Mouse (Mus musculus) layer of hippocampus, adult 2 months (tissue): ENCODE results near the gene Ogdh. TPM values are rescaled to one million over a fixed set of nuclear protein-coding genes. Genes with fewer than 3 reads are reported as not detected.
A peak's percentile ranks its signal among the peaks of the same experiment; 100 is the strongest.

Experiments
- DNase-seq, 2 experiments: peaks; one replicate each; pipeline ENCODE4 v3.0.0; 2022; ENCODE audit warnings: low spot score in 2 of 2
- H3K27ac ChIP-seq: fragments of 200-600 bp; 2 replicates; pipeline ENCODE4 v1.8.1; 2022
- H3K4me3 ChIP-seq: fragments of 200-600 bp; 2 replicates; pipeline ENCODE4 v1.8.1; 2022; ENCODE audit warnings: mild to moderate bottlenecking
- CTCF ChIP-seq: fragments of 200-600 bp; conservative IDR thresholded peaks from 2 replicates; pipeline ENCODE4 v1.8.1; 2022; ENCODE audit warnings: antibody characterized with exemption, mild to moderate bottlenecking, moderate library complexity
- total RNA-seq, 2 experiments: library from RNA; stranded (reverse); gene quantifications; 2 replicates each; pipeline ENCODE4 v1.2.3; 2021

Gene Ogdh
- total RNA-seq, 2 experiments from 2014 or later = 214 to 221 TPM

DNA sequence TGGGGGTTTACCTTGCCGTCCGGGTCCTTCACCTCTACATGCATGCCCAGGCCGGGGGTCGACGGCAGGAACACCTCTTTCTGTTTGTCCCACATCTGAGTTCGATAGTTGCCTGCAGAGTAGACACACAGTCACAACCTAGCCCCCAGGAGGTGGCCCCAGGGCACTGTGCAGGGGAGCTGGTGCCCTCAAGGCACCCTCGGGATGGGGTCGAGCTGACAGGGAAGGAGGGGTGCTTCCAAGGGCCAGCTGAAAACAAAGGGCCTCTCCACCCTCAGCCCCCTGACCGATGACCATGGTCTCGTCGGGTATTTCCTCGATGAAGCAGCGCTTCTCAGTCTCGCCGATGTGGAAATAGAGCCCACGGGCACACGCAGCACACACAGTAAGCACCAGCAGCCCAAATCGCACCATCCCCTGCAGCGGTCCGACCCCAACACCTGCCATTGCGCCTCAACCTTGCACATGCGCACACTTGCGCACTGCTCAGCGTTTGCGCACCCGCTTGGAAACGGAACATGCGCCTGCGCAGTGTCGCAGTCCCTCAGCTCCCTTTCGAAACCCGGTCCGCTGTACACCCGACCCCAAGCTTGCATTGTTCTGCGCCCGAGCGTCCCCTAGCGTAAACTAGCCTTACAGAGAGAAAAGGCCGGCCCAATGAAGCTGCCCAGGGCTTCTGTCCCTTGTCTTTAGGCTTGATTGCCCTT is 16.9 kb upstream of the Ogdh start, which contains the start of gene Tmed4:
TSS of gene Tmed4 (minus strand) at position 484 of the 707 bp plus-strand sequence.
- Histone ChIP-seq H3K4me3 (peak within 1 kb of the TSS; percentile 94), H3K27ac (peak within 1 kb of the TSS; percentile 89)
- DNase-seq = peak; percentile 98
- TF ChIP-seq CTCF = peak; percentile 84

DNA sequence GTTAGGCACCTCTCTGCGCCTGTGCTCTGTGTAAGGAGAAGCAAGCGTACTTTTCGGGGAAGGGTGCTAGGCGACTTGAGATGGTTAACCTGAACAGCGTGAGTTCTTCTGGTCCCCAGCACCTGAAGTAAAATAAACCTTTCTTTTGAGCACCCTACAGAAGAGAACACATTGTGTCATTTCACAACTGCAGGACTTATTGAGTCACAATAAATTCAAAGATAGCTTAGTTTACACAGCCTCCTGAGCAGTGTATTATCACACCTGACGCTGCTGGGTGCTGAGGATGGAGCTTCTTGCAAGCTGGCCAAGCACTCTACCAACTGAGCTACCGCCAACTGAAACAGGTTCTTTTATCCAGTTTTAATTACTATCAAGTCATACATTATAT is 16.3 kb upstream of the Ogdh start:
- no peak for DNase-seq
- H3K4me3 ChIP-seq = peak overlapping the region; percentile 94
- TF ChIP-seq CTCF = no peak; the same call in 1 of the 2 replicates

DNA sequence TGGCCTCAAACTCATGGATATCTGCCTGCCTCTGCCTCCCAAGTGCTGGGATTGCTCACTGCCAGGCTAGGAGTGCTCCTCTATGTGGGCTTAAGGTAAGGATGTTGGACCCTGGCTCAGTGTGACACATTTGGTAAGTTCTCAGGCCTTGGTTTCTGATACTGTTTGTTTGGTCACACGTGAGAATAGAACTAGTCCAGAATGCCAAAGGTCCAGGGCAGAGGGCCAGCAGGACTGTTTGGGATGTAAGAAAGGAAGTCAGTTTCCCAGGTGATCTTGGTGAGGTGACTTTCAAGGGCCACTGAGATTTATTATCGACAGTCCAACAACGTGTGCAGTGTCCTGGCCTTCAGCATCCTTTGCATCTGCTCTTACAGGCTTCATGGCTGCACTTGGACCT is 15.0 kb upstream of the Ogdh start:
- TF ChIP-seq CTCF = no peak
- Histone ChIP-seq H3K4me3 (no peak overlapping the region), H3K27ac (no peak overlapping the region)
- DNase-seq = no peak

More for the DNA sequence above, 16.3 kb upstream of the Ogdh start:
- H3K27ac ChIP-seq = peak overlapping the region; percentile 89

DNA sequence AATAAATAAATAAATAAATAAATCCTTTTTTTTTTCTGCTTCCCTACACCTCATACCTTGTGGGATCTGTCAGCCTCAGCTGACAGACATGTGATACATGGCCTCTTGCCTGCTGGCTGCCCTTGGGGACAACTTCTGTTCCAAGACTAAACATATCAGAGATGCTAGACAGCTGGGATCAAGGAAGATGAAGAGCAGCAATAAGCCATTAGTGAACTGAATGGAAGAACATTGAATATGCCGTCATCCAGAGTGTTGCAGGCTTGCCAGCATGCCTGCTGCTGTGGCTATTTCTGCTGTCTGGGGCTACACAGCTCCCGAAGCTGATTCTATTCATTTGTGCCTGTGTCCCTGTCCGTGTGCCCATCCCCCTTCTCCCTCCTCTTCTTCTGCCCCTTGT is 8.5 kb upstream of the Ogdh start:
- Histone ChIP-seq H3K27ac (no peak overlapping the region), H3K4me3 (no peak overlapping the region)
- no peak for DNase-seq
- no peak for TF ChIP-seq CTCF

DNA sequence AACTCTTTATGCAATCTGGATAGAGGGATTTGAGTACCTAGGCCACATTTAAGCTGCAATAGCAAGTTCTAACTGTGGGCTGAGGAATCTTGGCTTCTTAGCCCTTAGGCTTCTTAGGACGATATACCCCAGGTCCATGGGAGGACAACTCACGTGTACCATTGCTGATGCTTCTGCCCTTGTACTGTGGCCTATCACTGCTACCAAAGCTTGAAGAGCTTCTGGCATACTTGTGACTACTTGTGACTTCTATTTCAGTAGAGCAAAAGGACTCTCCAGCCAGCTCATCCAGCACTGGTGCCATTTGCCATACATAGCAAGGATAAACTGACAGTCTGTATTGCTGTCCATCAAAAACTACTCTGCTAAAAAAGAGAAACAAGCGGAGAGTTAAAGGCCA is 1.3 kb upstream of the Ogdh start:
- Histone ChIP-seq H3K4me3 (no peak overlapping the region), H3K27ac (no peak overlapping the region)
- DNase-seq = no peak
- TF ChIP-seq CTCF = no peak

DNA sequence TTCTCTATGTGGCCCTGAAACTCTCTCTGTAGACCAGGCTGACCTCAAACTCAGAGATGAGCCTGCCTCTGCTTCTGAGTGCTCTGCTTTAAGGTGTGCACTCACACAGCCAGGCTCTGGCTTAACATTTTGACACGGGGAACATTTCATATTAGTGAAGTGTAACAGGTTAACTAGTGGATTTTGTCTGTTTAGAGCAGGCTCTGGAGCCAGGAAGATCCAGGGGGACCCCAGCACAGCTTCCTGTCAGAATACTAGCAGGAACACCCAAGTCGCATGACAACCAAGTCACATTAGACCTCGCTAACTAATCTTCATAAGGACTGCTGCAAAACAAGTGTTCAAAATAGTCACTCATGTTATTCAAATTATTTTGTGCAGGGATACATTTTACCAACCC is 550 bp upstream of the Ogdh start:
- no peak for DNase-seq
- TF ChIP-seq CTCF = no peak
- Histone ChIP-seq H3K27ac (peak overlapping the region; percentile 97), H3K4me3 (peak overlapping the region; percentile 85)

DNA sequence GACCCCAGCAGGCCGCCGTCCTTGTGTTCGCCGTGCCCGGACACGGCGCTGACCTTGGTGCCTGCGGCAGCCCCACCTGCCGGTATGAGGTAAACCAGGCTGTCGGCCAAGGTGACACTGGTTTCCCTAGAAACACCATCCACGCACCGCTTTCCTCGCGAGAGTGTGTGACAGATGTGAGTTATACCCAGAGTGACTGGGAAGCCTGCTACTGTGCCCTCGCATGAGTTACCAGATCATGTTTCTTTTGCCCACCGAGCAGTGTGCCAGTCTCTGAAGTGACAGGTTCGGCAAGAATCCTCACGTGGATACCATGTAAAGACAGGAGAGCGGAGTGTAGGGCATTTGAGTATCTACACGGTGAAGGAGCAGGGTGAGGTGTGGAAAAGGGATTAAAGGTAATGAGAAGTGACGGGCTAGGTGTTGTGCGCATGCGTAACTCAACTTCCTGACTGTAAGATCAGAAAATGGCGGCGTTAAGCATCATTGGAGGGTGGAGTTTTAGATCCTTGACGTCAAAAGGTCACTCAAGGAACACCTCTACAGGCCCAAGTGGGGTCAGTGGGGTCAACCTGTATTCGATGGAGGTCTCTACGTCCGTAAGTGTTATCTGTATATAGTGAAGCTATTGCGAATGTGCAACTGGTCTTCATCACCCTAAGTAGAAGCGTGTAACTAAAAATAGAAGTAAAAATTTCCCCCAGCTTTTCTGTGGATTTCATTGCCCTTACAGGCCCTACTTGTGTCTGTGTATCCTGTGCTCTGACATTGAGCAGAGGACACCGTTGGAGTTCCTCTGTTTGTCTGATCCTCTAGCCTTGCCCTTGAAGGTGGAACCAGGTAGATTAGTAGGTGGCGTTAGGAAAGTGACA is 919 bp downstream of the Ogdh start:
- DNase-seq = peak; percentile 59 to 62
- Histone ChIP-seq H3K27ac (peak overlapping the region; percentile 97), H3K4me3 (peak overlapping the region; percentile 85)
- peak; percentile 51 for TF ChIP-seq CTCF

DNA sequence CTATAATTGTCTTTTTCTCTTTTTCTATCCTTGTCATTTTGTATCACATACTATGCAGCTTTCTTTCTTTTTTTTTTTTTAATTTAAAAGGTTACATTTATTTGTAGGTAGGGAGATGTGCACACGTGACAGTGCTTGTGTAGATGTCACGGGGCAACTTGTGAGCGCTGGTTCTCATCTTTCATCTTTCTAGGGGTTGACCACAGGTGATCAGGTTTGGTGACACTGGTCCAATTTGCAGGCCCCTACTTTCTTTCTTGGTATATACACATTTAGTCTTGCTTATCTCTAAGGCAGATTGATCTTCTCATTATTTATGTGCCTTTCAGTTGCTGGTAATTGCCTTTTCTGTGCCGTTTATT is 1.5 kb downstream of the Ogdh start:
- peak overlapping the region; percentile 97 for H3K27ac ChIP-seq
- no peak for TF ChIP-seq CTCF
- no peak for DNase-seq
- H3K4me3 ChIP-seq = peak overlapping the region; percentile 85

DNA sequence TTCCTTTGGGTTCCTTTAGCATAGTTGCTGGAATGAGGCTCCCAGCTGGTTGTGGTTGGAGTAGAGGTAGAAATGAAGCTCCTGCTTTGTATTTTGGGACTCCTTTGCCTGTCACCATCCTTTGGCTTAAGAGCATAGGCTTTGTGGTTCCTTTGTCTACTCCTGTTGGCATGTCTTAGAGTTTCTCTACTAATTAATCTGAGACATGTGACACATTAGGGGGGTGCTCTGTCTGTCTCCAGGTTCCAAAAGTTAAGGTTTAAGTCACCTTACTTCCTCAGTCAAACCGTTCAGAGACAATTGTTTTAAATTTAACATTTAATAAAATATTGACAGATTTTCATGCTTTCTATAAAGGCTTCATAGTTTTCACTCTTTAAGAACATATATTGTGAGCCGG is 2.2 kb downstream of the Ogdh start:
- Histone ChIP-seq H3K4me3 (no peak overlapping the region), H3K27ac (no peak overlapping the region)
- DNase-seq = no peak
- no peak for TF ChIP-seq CTCF

DNA sequence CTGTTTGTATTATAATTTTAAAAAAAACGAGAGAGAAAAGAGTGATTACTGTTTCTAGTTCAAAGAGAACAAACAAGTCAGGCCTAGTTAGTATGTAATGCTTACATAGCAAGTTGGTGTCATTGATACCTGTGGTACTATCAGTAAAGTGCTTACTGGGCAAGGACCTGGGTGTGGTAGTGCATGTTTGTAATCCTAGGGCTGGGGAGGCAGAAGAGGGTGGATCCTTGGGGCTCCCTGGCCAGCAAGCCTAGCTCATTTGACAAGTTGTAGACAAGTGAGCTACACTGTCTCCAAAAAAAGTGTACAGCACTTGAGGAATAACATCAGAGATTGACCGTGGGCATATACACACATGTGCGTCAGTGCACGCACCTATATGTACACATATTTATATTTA is 3.2 kb downstream of the Ogdh start:
- H3K27ac ChIP-seq = no peak overlapping the region
- no peak for TF ChIP-seq CTCF
- DNase-seq = no peak
- no peak overlapping the region for H3K4me3 ChIP-seq

DNA sequence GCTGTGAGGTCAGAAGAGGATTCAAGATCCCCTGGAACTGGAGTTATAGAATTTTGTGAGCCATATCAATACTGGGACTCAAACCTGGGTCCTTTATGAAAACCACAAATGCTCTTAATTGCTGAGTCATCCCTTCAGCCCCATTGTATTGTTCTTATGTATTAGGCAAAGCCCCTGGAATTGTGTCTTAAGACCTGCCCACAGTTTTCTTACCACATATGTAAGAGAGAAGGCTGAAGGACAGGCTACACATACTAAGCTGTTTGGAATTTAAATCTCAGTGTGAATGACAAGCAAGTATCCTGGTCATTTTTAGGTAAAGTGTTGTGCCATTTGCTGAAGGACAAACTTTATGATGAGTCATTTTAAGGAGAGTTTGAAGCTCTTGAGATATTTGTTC is 4.6 kb downstream of the Ogdh start:
- TF ChIP-seq CTCF = no peak
- H3K4me3 ChIP-seq = no peak overlapping the region
- no peak for DNase-seq
- no peak overlapping the region for H3K27ac ChIP-seq

DNA sequence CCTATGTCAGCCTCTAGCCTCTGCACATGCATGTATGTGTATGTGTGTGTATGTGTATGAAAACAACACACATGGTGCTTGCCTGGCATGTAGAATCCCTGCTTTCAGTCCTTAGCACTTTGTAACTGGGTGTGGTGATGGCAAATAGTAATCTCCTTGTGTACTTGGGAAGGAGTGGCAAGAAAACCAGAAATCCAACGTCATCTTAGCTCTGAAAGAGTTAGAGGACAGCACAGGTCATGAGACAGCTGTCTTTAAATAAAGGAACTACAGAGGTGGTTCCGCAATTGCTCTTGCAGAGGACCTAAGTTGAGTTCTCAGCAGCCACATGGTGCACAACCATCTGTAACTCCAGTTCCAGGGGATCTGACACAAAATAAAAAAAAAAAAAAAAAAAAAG is 8.0 kb downstream of the Ogdh start:
- TF ChIP-seq CTCF = no peak

DNA sequence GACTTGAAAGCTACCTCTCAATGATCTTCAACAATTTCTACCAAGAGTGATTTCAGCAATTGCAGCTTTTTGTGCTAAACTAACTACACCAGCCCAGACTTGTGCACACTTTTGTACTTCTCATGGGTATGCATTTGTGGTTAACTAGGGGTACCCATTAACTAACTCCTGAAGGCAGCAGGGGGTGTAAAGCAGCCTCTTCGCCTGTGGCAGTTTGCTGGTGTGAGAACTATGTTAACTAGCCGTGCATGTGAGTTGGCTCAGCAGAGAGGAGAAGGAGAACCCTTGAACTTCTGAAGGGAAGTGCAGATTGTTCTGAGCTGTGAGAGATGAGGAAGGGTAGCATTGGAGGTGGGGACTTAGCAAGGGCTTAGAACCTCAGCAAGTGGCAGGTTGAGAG is 11.4 kb downstream of the Ogdh start:
- H3K4me3 ChIP-seq = no peak overlapping the region
- no peak for DNase-seq
- TF ChIP-seq CTCF = no peak
- H3K27ac ChIP-seq = no peak overlapping the region

More for the DNA sequence above, 8.0 kb downstream of the Ogdh start:
- H3K27ac ChIP-seq = no peak overlapping the region
- no peak for DNase-seq
- H3K4me3 ChIP-seq = no peak overlapping the region
